Mouse (Mus musculus): ENCODE measurements around the gene Tph1.

DNA sequence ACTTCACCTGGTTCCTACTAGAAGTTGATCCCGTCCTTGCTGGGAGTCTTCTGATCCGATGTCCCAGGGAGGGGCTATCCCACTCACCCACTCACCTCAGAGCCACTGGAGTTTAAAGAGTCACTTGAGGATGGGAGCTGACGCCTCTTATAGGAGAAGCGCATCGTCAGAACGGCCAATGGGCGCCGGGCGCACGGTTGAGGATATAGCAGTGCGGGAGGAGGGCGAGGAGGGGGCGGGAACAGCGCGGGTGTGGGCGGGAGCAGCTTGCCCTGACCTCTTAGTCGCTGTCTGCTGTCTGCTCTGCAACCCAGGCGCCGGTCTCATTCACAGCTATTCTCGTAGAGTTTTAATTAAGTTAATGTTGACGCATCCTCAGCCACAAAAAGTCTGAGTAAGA lies 5.1 kb downstream of the Tph1 start:
- no peak for TF ChIP-seq CTCF (IDR thresholded peaks at IDR 0.05; ENCODE audit: extremely low read depth, insufficient read depth, low read length)
- TF ChIP-seq POLR2A (IDR thresholded peaks at IDR 0.05; ENCODE audit: extremely low read depth, insufficient read depth, low read length): no peak
